Mouse (Mus musculus) kidney, postnatal 10 days (tissue): ENCODE measurements around the gene Olfr484.
"Not testable (repeated sequence)": the region's sequence is repeated elsewhere in the genome, so short reads cannot be mapped to it uniquely, and the experiment has no call there.

Experiments used
- DNase-seq: peaks from one replicate; pipeline ENCODE4 v3.0.0; 2021; ENCODE audit warnings: mixed read lengths

Olfr484 gene

GRCm38 (mm10) chr7:108127349-108127748, at the start of gene Olfr484:
Gene Olfr484, minus strand, starts transcription at chr7:108127449.
- no peak for DNase-seq

GRCm38 (mm10) chr7:108172642-108173041, 45.4 kb upstream of the Olfr484 start, which contains the start of gene Olfr486:
Gene Olfr486, minus strand, starts transcription at chr7:108172742.
- not testable (repeated sequence) for DNase-seq

- DNase-seq, result no peak
Measured at GRCm38 (mm10) chr7:108159771-108160170, 32.5 kb upstream of the Olfr484 start, which contains the start of gene Olfr485. Gene Olfr485, minus strand, starts transcription at chr7:108159871.

- no peak for DNase-seq
Measured at GRCm38 (mm10) chr7:108121416-108121815, 5.8 kb downstream of the Olfr484 start.

GRCm38 (mm10) chr7:108120681-108121080, 6.6 kb downstream of the Olfr484 start:
- no peak for DNase-seq

GRCm38 (mm10) chr7:108100549-108100948, 26.7 kb downstream of the Olfr484 start, which contains the start of gene Olfr483:
Gene Olfr483, plus strand, starts transcription at chr7:108100849.
- DNase-seq, result no peak

- no peak for DNase-seq
Measured at GRCm38 (mm10) chr7:108097486-108097885, 29.8 kb downstream of the Olfr484 start, which contains the start of gene Olfr482. Gene Olfr482, minus strand, starts transcription at chr7:108097586.

GRCm38 (mm10) chr7:108079555-108079954, 47.7 kb downstream of the Olfr484 start, which contains the start of gene Olfr481:
Gene Olfr481, plus strand, starts transcription at chr7:108079855.
- DNase-seq, result no peak
